Mouse (Mus musculus): ENCODE measurements at regions not wholly inside any gene's neighbourhood (a gene's known extent, or its start where the extent isn't known, plus 50 kb on each side); places are given as distances from the start of the nearest gene placed in this dataset.

DNA sequence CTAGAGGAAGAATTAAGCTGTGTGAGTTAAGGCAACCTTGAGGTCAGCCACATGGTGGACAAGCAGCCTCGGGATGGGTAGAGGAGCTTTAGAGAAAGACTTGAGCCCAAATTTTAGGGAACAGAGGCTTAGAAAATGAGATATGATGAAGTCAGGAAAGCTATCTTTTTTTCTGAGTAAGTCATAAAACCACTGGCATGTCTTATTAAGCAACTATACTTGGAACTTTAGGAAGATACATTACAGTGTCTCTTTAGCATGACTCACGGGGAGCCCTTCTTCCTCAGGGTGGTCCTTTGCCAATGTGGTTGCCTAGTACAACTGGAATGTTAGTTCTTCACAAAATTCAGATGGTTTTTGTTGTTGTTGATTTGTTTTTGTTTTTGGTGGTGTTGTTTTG, 992.1 kb upstream of the Tmprss15 start:
- Histone ChIP-seq H3K4me2 (no peak overlapping the region), H3K4me3 (replicated peaks) (no peak overlapping the region), H3K9ac (no peak overlapping the region), H3K27me3 (no peaks in the 10 kb centered on the region), H3K9me3 (no peaks in the 10 kb centered on the region), H3K36me3 (replicated peaks) (no peaks in the 10 kb centered on the region), H3K4me1 (no peaks in the 10 kb centered on the region), H3K27ac (no peak overlapping the region)
- 96% methylated on average over 2 of the region's 2 CpGs for WGBS
- no peak for ATAC-seq (ENCODE audit: low FRiP score)

DNA sequence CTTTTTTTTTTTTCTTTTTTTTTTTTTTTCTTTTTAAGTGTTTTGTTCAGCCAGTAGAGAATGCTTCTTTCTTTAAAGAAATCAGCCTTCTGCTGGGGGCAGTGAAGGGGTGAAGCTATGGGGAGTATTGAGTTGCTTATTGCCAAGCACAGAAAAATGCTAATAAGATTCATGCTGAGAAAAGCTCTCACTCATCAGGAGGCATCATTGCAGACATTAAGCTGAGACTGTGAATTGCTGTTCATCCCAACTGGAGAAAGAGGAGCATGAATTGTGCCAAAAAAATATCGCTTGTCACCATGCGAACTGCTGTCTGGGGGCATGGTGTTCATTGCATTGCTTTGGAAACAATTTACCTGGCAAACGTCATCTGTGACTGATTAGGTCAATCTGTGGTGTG, 982.8 kb upstream of the Tmprss15 start:
- peaks cover 3% of the 10 kb centered on the region; the same call in 1 of the 2 replicates for H3K4me1 ChIP-seq
- no peaks in the 10 kb centered on the region for H3K27me3 ChIP-seq
- no peak overlapping the region for H3K4me2 ChIP-seq
- 54% methylated on average over 3 of the region's 3 CpGs for WGBS
- no peak overlapping the region for H3K27ac ChIP-seq
- H3K36me3 ChIP-seq (replicated peaks): no peaks in the 10 kb centered on the region
- no peak overlapping the region for H3K4me3 ChIP-seq (replicated peaks)
- ATAC-seq (ENCODE audit: low FRiP score): peak; percentile 58; the same call in 1 of the 2 replicates
- no peak overlapping the region for H3K9ac ChIP-seq
- H3K9me3 ChIP-seq: no peaks in the 10 kb centered on the region
